Mouse (Mus musculus) gastrocnemius, adult 2 months (tissue): Measurements from ENCODE around the gene Rap2a. TPM values are rescaled to one million over a fixed set of nuclear protein-coding genes. Genes with fewer than 3 reads are reported as not detected.

Experiments
- DNase-seq: peaks from one replicate; pipeline ENCODE4 v3.0.0; 2022
- H3K27ac ChIP-seq: fragments of 200-600 bp; 2 replicates; pipeline ENCODE4 v1.8.1; 2022; ENCODE audit warnings: mild to moderate bottlenecking
- H3K4me3 ChIP-seq: fragments of 200-600 bp; 2 replicates; pipeline ENCODE4 v1.8.1; 2022; ENCODE audit warnings: mild to moderate bottlenecking, moderate library complexity
- CTCF ChIP-seq: fragments of 200-600 bp; IDR thresholded peaks from 2 replicates; pipeline ENCODE4 v1.8.1; 2022; ENCODE audit warnings: antibody characterized with exemption, mild to moderate bottlenecking, moderate library complexity
- intact Hi-C: fragments of 180-260 bp; cut with DNase I; formaldehyde crosslinking; loops from one replicate; pipeline ENCODE4 v1.15.1; 2025
- long read RNA-seq, 2 experiments: library from polyadenylated mRNA; stranded (forward); transcript quantifications; one replicate each; pipeline ENCODE4 v2.0.0; 2021
- total RNA-seq, 2 experiments: library from RNA; stranded (reverse); gene quantifications; 2 replicates each; pipeline ENCODE4 v1.2.3; 2021

Rap2a gene
- total RNA-seq = 1 to 10 TPM; 3.2 to 3.8 TPM
- long read RNA-seq, experiment 1, full-length matches to known transcripts = 8 of 8 reads
- long read RNA-seq, experiment 1, partial matches to known transcripts = 0 of 8 reads
- long read RNA-seq, experiment 1, other reads (novel, unspliced or antisense) = 0 of 8 reads
- long read RNA-seq, experiment 2, full-length matches to known transcripts = 14 of 16 reads
- long read RNA-seq, experiment 2, partial matches to known transcripts = 2 of 16 reads
- long read RNA-seq, experiment 2, other reads (novel, unspliced or antisense) = 0 of 16 reads

DNA sequence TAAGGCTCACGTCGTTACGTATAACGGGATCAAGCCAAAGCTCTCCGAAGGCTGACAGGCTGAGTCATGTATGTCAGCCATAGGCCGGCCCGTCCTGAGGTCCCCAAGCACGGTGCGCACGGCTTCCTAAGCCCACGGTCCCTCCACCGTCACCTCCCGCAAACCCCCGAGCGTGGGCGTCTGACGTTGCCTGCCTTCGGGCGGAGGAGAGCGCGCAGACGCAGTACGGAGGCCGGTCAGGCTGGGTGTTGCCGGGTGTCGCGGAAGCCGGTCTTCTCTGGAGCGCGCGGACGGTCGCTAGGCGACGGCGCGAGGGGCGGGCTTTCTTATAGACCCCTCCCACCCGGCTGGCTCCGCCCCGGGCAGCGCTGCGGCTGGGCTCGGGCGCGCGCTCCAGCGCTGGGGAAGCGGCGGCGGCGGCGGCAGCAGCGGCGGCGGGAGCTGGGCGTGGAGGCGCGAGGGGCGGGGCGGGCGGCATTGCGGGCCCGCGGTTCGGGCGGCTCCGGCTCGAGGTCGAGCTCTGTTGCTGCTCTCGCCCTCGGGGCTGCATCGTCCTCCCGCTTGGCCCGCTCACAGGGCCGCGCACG, at the start of gene Rap2a:
Gene Rap2a (plus strand): TSS at position 463 of the 587 bp plus-strand sequence.
- peak within 1 kb of the TSS; percentile 100 for H3K27ac ChIP-seq
- no peak for TF ChIP-seq CTCF
- peak within 1 kb of the TSS; percentile 76 for H3K4me3 ChIP-seq
- DNase-seq = peak; percentile 98
- intact Hi-C loops = loop anchor here (10.0 kb wide), 1 partner anchor 437 kb away; the partner anchor contains the start of gene Ipo5

GRCm38 (mm10) chr14:120428497-120428896, 49.7 kb upstream of the Rap2a start:
- no peak for TF ChIP-seq CTCF
- DNase-seq = no peak
- Histone ChIP-seq H3K4me3 (no peak overlapping the region), H3K27ac (no peak overlapping the region)
- intact Hi-C loops = no loop called here

GRCm38 (mm10) chr14:120432773-120433172, 45.5 kb upstream of the Rap2a start:
- H3K4me3 ChIP-seq = no peak overlapping the region

DNA sequence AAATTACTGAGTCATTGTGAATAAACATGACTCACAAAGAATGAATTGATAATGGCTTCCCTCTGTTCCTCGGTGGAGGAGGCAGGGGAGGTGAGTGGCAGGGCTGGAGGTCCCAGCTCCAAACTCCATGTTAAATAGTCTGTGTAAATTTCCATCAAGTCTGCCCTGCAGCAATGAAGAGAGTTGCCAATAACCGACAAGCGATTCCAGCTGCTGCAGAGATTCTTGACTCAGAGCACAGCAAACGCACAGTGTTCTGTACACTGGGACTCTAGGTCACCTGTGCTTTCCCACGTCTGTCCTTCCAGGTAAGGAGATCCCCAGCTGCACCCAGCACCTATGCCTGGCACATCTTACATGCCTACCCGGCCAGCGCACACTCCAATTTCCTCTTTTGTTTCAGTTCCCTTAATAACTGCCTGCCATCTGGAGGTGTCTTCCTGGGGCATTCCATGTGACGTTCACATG, 44.3 kb upstream of the Rap2a start:
- Histone ChIP-seq H3K4me3 (no peak overlapping the region), H3K27ac (peak overlapping the region; percentile 35; the same call in 1 of the 2 replicates)
- TF ChIP-seq CTCF = no peak
- peak; percentile 19 for DNase-seq
- intact Hi-C loops = no loop called here

More at GRCm38 (mm10) chr14:120432773-120433172, 45.5 kb upstream of the Rap2a start:
- TF ChIP-seq CTCF = peak; percentile 65
- H3K27ac ChIP-seq = no peak overlapping the region
- DNase-seq = no peak
- intact Hi-C loops = no loop called here

GRCm38 (mm10) chr14:120434831-120435230, 43.4 kb upstream of the Rap2a start:
- no peak for DNase-seq
- TF ChIP-seq CTCF = no peak
- no peak overlapping the region; the same call in 1 of the 2 replicates for H3K27ac ChIP-seq
- intact Hi-C loops = no loop called here
- no peak overlapping the region for H3K4me3 ChIP-seq

GRCm38 (mm10) chr14:120440716-120441115, 37.5 kb upstream of the Rap2a start:
- intact Hi-C loops = no loop called here
- Histone ChIP-seq H3K27ac (no peak overlapping the region), H3K4me3 (no peak overlapping the region)
- TF ChIP-seq CTCF = no peak
- no peak for DNase-seq

DNA sequence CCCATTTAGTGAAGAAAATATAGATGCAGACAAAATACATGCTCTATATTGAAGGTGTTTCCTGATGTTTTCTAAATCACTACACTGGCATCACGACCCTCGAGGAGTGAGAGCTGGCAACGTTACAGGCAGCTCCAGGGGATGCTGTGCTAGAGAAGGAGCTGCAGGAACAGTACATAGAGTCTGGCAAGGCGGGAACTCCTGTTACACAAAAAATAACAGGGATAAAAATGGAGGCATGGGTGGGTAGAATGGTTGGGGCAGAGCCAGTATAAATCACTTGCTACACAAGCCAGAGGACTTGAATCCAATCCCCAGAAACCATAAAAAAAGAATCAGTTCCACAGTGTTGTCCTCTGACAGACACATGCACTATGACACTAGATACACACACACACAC, 37.0 kb upstream of the Rap2a start:
- intact Hi-C loops = no loop called here
- H3K4me3 ChIP-seq = no peak overlapping the region
- DNase-seq = no peak
- no peak overlapping the region for H3K27ac ChIP-seq
- TF ChIP-seq CTCF = no peak

- TF ChIP-seq CTCF = no peak
- Histone ChIP-seq H3K4me3 (no peak overlapping the region), H3K27ac (no peak overlapping the region)
- intact Hi-C loops = no loop called here
- no peak for DNase-seq
Measured at GRCm38 (mm10) chr14:120441836-120442235, 36.4 kb upstream of the Rap2a start.

GRCm38 (mm10) chr14:120454221-120454620, 24.0 kb upstream of the Rap2a start:
- intact Hi-C loops = no loop called here
- H3K27ac ChIP-seq = no peak overlapping the region
- no peak for TF ChIP-seq CTCF
- H3K4me3 ChIP-seq = no peak overlapping the region
- no peak for DNase-seq

DNA sequence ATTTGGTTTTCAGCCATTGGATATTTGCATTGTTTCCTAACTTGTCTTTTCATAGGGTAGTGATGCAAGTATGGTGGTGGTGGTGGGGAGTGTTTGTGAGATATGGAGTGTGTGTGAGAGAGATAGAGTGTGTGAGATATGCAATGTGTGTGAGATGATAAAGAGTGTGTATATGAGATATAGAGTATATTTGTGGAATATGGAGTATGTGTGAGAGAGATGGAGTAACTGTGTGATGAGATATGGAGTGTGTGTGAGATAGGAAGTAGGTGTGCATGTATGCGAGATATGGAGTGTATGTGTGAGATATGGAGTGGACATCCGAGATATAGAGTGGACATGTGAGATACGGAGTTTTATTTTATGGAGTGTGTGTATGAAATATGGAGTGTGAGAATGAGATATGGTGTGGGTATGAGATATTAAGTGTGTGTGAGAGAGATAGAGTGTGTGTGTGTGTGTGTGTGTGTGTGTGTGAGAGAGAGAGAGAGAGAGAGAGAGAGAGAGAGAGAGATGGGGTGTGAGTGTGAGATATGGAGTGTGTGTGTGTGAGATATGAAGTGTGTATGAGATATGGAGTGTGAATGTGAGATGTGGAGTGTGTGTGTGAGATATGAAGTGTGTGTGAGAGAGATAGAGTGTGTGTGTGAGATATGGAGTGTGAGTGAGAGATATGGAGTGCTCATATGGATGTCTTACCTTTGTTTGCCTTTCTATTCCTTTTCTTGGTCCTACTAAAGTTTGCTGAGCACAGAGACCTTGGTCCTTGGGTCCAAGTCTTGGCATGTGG, 14.1 kb upstream of the Rap2a start:
- intact Hi-C loops = no loop called here
- no peak for TF ChIP-seq CTCF
- Histone ChIP-seq H3K4me3 (no peak overlapping the region), H3K27ac (no peak overlapping the region)
- no peak for DNase-seq

- TF ChIP-seq CTCF = no peak
- intact Hi-C loops = no loop called here
- no peak for DNase-seq
- Histone ChIP-seq H3K4me3 (no peak overlapping the region), H3K27ac (no peak overlapping the region)
Measured at GRCm38 (mm10) chr14:120466816-120467215, 11.4 kb upstream of the Rap2a start.

DNA sequence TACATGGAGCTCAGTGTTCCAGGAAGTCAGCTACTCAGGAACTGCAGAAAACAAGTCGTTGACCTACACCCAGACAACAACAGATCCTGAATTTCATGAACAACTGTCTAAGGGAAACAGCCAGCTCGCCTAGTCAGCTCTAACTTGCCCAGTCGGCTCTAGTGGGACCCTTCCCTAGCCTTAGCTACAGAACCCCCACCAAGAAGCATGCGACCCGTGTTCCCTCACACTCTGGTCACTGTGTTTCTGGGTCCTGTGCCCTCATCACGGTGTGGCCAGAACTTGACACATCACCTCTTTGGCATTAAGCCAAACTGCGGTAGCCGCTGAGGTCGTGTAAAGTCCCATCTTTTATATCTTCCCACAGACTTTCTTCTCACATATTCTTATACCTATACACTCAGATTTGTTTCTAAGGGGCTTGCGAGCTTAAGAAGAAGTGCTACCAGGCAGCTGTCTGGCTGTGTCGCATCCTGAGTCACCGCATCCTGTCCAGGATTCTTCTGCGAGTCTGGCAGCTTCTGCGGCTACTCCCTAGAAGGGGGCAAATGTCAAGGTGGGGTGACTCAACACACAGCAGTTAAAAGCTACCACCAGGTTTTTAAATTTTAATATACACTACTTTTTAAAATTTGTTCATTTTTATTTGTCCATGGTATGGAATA, 9.0 kb upstream of the Rap2a start:
- intact Hi-C loops = no loop called here
- H3K4me3 ChIP-seq = no peak overlapping the region
- no peak overlapping the region for H3K27ac ChIP-seq
- TF ChIP-seq CTCF = no peak
- DNase-seq = no peak
